Mouse (Mus musculus): ENCODE data around the gene Ryr1. TPM values are rescaled to one million over a fixed set of nuclear protein-coding genes. Genes with fewer than 3 reads are reported as not detected.

The Ryr1 gene
- polyA plus RNA-seq, 1 experiment from 2014 or later = 0.58 TPM

GRCm38 (mm10) chr7:28993402-28993801 lies 131.6 kb downstream of the Ryr1 start:
- Histone ChIP-seq H3K36me3 (ENCODE audit: control insufficient read depth, insufficient read depth) (no peaks in the 10 kb centered on the region), H3K9me3 (replicated peaks; ENCODE audit: control insufficient read depth, low read length) (no peaks in the 10 kb centered on the region), H3K27ac (ENCODE audit: low read length) (no peak overlapping the region), H3K4me2 (ENCODE audit: low read depth, low read length) (no peak overlapping the region), H3K9ac (ENCODE audit: low read depth, low read length) (no peak overlapping the region), H3K4me3 (ENCODE audit: low read depth, low read length) (no peak overlapping the region), H3K4me1 (ENCODE audit: control insufficient read depth, low read depth, low read length) (no peaks in the 10 kb centered on the region; the same call in none of the 2 replicates), H3K27me3 (ENCODE audit: control insufficient read depth, insufficient read depth, low read depth, low read length) (no peaks in the 10 kb centered on the region)
- WGBS (ENCODE audit: insufficient replicate concordance) = 73% methylated on average over 3 of the region's 3 CpGs
- ATAC-seq (ENCODE audit: low read depth) = no peak

GRCm38 (mm10) chr7:28992997-28993396 lies 132.0 kb downstream of the Ryr1 start:
- 72% methylated on average over 3 of the region's 3 CpGs for WGBS (ENCODE audit: insufficient replicate concordance)

DNA sequence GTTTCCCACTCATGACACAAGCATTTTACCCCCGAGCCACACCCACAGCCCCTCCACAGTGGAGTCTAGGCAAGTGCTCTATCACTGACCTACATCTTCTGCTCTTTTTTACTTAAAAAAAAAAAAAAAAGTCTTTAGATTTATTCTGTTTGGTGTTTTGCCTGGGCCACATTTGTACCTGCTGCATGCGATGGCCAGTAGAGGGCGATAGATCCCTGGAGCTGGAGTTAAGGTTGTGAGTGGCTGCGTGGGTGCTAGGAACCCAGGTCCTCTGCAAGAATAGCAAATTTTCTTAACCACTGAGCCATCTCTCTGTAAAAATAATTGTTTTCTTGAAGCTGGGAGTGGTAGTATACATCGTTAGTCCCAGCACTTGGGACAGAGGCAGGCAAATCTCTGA lies 133.4 kb downstream of the Ryr1 start:
- no peak overlapping the region for H3K4me2 ChIP-seq (ENCODE audit: low read depth, low read length)
- H3K9me3 ChIP-seq (replicated peaks; ENCODE audit: control insufficient read depth, low read length) = no peaks in the 10 kb centered on the region
- no peaks in the 10 kb centered on the region; the same call in none of the 2 replicates for H3K4me1 ChIP-seq (ENCODE audit: control insufficient read depth, low read depth, low read length)
- no peak overlapping the region for H3K4me3 ChIP-seq (ENCODE audit: low read depth, low read length)
- no peak for ATAC-seq (ENCODE audit: low read depth)
- no peaks in the 10 kb centered on the region for H3K36me3 ChIP-seq (ENCODE audit: control insufficient read depth, insufficient read depth)
- 74% methylated on average over 5 of the region's 5 CpGs for WGBS (ENCODE audit: insufficient replicate concordance)
- no peak overlapping the region for H3K27ac ChIP-seq (ENCODE audit: low read length)
- no peak overlapping the region for H3K9ac ChIP-seq (ENCODE audit: low read depth, low read length)
- H3K27me3 ChIP-seq (ENCODE audit: control insufficient read depth, insufficient read depth, low read depth, low read length) = no peaks in the 10 kb centered on the region

More at GRCm38 (mm10) chr7:28992997-28993396, 132.0 kb downstream of the Ryr1 start:
- H3K27me3 ChIP-seq (ENCODE audit: control insufficient read depth, insufficient read depth, low read depth, low read length) = no peaks in the 10 kb centered on the region
- no peak overlapping the region for H3K27ac ChIP-seq (ENCODE audit: low read length)
- H3K4me2 ChIP-seq (ENCODE audit: low read depth, low read length) = no peak overlapping the region
- H3K36me3 ChIP-seq (ENCODE audit: control insufficient read depth, insufficient read depth) = no peaks in the 10 kb centered on the region
- ATAC-seq (ENCODE audit: low read depth) = no peak
- no peaks in the 10 kb centered on the region for H3K9me3 ChIP-seq (replicated peaks; ENCODE audit: control insufficient read depth, low read length)
- no peak overlapping the region for H3K4me3 ChIP-seq (ENCODE audit: low read depth, low read length)
- H3K4me1 ChIP-seq (ENCODE audit: control insufficient read depth, low read depth, low read length) = no peaks in the 10 kb centered on the region; the same call in none of the 2 replicates
- H3K9ac ChIP-seq (ENCODE audit: low read depth, low read length) = no peak overlapping the region

DNA sequence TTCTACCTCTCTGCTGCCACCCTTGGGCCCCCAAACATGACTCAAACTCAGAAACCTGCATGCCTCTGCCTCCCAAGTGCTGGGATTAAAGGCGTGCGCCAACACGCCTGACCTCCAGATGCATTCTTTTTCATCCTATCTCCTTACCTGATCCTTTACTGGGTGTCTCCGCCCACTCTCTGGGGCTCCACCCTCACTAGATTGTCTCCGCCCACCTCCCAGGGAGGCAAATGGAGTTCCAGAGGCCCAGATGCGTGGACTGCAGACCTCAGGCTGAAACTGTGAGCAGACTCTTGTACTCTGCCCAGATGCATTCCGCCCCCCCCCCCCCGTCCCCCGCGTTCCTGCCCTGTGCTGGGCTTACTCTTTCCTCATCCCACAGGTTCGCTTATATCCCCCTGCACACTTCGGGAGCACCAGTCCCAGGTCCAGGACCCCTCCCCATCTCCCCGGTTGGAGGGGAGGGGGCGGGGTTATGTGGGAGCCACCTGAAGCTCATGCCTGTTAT lies 134.2 kb downstream of the Ryr1 start:
- H3K27ac ChIP-seq (ENCODE audit: low read length) = no peak overlapping the region
- 64% methylated on average over 14 of the region's 14 CpGs for WGBS (ENCODE audit: insufficient replicate concordance)
- H3K4me2 ChIP-seq (ENCODE audit: low read depth, low read length) = no peak overlapping the region
- H3K4me1 ChIP-seq (ENCODE audit: control insufficient read depth, low read depth, low read length) = no peaks in the 10 kb centered on the region; the same call in none of the 2 replicates
- no peaks in the 10 kb centered on the region for H3K36me3 ChIP-seq (ENCODE audit: control insufficient read depth, insufficient read depth)
- H3K9me3 ChIP-seq (replicated peaks; ENCODE audit: control insufficient read depth, low read length) = no peaks in the 10 kb centered on the region
- peak; percentile 32; the same call in 1 of the 2 replicates for ATAC-seq (ENCODE audit: low read depth)
- H3K9ac ChIP-seq (ENCODE audit: low read depth, low read length) = no peak overlapping the region
- H3K27me3 ChIP-seq (ENCODE audit: control insufficient read depth, insufficient read depth, low read depth, low read length) = no peaks in the 10 kb centered on the region
- H3K4me3 ChIP-seq (ENCODE audit: low read depth, low read length) = no peak overlapping the region

DNA sequence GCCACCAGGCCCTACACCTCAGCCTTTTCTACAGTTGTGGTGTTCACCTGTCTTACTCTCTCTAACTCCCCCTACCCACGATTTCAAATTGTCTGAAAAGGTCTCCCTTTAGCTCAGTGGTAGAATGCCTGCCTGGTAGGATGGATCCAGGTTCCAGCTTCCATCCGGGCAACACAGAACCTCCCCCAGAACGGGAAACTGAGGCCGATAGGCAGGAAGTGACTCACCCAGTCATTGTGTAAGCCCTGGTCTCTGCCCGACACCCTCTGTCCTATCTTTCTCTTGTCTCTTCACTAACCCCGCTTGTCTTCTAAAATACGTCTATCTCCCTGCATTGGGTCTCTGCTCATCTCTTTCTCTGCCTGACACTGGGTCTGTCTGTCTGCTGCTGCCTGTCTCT lies 139.8 kb downstream of the Ryr1 start:
- H3K9me3 ChIP-seq (replicated peaks; ENCODE audit: control insufficient read depth, low read length) = no peaks in the 10 kb centered on the region
- no peak overlapping the region for H3K4me2 ChIP-seq (ENCODE audit: low read depth, low read length)
- ATAC-seq (ENCODE audit: low read depth) = no peak
- WGBS (ENCODE audit: insufficient replicate concordance) = 50% methylated on average over 7 of the region's 7 CpGs
- peaks cover 24% of the 10 kb centered on the region for H3K4me1 ChIP-seq (ENCODE audit: control insufficient read depth, low read depth, low read length)
- no peaks in the 10 kb centered on the region for H3K36me3 ChIP-seq (ENCODE audit: control insufficient read depth, insufficient read depth)
- no peak overlapping the region for H3K9ac ChIP-seq (ENCODE audit: low read depth, low read length)
- H3K27ac ChIP-seq (ENCODE audit: low read length) = no peak overlapping the region
- no peaks in the 10 kb centered on the region for H3K27me3 ChIP-seq (ENCODE audit: control insufficient read depth, insufficient read depth, low read depth, low read length)
- no peak overlapping the region for H3K4me3 ChIP-seq (ENCODE audit: low read depth, low read length)

- Histone ChIP-seq H3K4me2 (ENCODE audit: low read depth, low read length) (no peak overlapping the region), H3K9ac (ENCODE audit: low read depth, low read length) (no peak overlapping the region), H3K4me1 (ENCODE audit: control insufficient read depth, low read depth, low read length) (peaks cover 24% of the 10 kb centered on the region), H3K36me3 (ENCODE audit: control insufficient read depth, insufficient read depth) (no peaks in the 10 kb centered on the region), H3K4me3 (ENCODE audit: low read depth, low read length) (no peak overlapping the region), H3K27ac (ENCODE audit: low read length) (no peak overlapping the region), H3K9me3 (replicated peaks; ENCODE audit: control insufficient read depth, low read length) (no peaks in the 10 kb centered on the region), H3K27me3 (ENCODE audit: control insufficient read depth, insufficient read depth, low read depth, low read length) (no peaks in the 10 kb centered on the region)
- ATAC-seq (ENCODE audit: low read depth) = no peak
- 82% methylated on average over 1 of the region's 1 CpGs for WGBS (ENCODE audit: insufficient replicate concordance)
Measured at GRCm38 (mm10) chr7:28984452-28984851, 140.5 kb downstream of the Ryr1 start.

DNA sequence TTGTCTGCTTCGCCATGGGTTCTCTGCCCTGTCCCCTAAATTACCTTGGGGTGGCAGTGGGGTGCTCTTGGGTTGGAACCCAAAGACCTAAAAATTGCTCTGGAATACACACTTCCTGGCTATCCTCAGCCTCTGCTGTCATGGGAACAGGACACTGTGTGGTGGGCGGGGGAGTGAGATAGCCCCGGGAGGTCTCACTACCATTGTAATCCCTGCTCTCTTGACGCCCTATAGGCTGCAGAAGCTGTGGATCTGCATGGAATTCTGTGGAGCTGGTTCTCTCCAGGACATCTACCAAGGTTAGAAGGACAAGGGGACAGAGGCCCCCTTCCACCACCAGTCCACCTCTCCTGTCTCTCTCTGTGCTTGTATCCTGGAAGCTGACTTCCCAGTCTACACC lies 141.1 kb downstream of the Ryr1 start:
- H3K4me2 ChIP-seq (ENCODE audit: low read depth, low read length) = peak overlapping the region; percentile 99
- 0 out of 2 replicates have a peak, but pooled peaks cover 5% of the 10 kb centered on the region for H3K36me3 ChIP-seq (ENCODE audit: control insufficient read depth, insufficient read depth)
- H3K9me3 ChIP-seq (replicated peaks; ENCODE audit: control insufficient read depth, low read length) = no peaks in the 10 kb centered on the region
- H3K27me3 ChIP-seq (ENCODE audit: control insufficient read depth, insufficient read depth, low read depth, low read length) = no peaks in the 10 kb centered on the region
- peak overlapping the region; percentile 75 for H3K4me3 ChIP-seq (ENCODE audit: low read depth, low read length)
- H3K27ac ChIP-seq (ENCODE audit: low read length) = no peak overlapping the region
- ATAC-seq (ENCODE audit: low read depth) = no peak
- H3K4me1 ChIP-seq (ENCODE audit: control insufficient read depth, low read depth, low read length) = peaks cover 24% of the 10 kb centered on the region
- 60% methylated on average over 4 of the region's 4 CpGs for WGBS (ENCODE audit: insufficient replicate concordance)
- no peak overlapping the region; the same call in 1 of the 2 replicates for H3K9ac ChIP-seq (ENCODE audit: low read depth, low read length)

DNA sequence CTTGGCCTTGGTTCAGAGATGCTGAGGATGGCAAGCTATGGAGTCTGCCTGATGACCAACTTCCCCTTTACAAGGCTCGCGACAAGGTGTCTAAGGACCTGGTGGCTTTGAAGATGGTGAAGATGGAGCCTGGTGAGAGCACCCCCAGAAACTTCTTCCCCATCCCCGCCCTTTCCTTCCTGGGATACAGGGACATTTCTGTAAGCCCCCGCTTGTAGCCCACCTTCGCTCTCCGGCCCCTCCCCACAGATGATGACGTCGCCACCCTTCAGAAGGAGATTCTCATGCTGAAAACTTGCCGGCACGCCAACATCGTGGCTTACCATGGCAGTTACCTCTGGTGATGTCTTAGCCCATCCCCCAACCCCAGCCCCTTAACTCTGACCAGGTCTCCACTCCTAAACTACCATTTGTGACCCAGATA lies 141.8 kb downstream of the Ryr1 start:
- peak overlapping the region; percentile 75 for H3K4me3 ChIP-seq (ENCODE audit: low read depth, low read length)
- peak overlapping the region; percentile 99 for H3K4me2 ChIP-seq (ENCODE audit: low read depth, low read length)
- 26% methylated on average over 11 of the region's 11 CpGs for WGBS (ENCODE audit: insufficient replicate concordance)
- H3K9me3 ChIP-seq (replicated peaks; ENCODE audit: control insufficient read depth, low read length) = no peaks in the 10 kb centered on the region
- peaks cover 24% of the 10 kb centered on the region for H3K4me1 ChIP-seq (ENCODE audit: control insufficient read depth, low read depth, low read length)
- peak overlapping the region; percentile 95 for H3K27ac ChIP-seq (ENCODE audit: low read length)
- H3K27me3 ChIP-seq (ENCODE audit: control insufficient read depth, insufficient read depth, low read depth, low read length) = no peaks in the 10 kb centered on the region
- ATAC-seq (ENCODE audit: low read depth) = no peak
- peaks cover 10% of the 10 kb centered on the region for H3K36me3 ChIP-seq (ENCODE audit: control insufficient read depth, insufficient read depth)
- H3K9ac ChIP-seq (ENCODE audit: low read depth, low read length) = peak overlapping the region; percentile 84

- Histone ChIP-seq H3K9me3 (replicated peaks; ENCODE audit: control insufficient read depth, low read length) (no peaks in the 10 kb centered on the region), H3K4me2 (ENCODE audit: low read depth, low read length) (peak overlapping the region; percentile 99), H3K36me3 (ENCODE audit: control insufficient read depth, insufficient read depth) (peaks cover 17% of the 10 kb centered on the region), H3K4me1 (ENCODE audit: control insufficient read depth, low read depth, low read length) (peaks cover 24% of the 10 kb centered on the region), H3K27ac (ENCODE audit: low read length) (peak overlapping the region; percentile 95), H3K9ac (ENCODE audit: low read depth, low read length) (peak overlapping the region; percentile 84), H3K4me3 (ENCODE audit: low read depth, low read length) (peak overlapping the region; percentile 75), H3K27me3 (ENCODE audit: control insufficient read depth, insufficient read depth, low read depth, low read length) (no peaks in the 10 kb centered on the region)
- WGBS (ENCODE audit: insufficient replicate concordance) = 7% methylated on average over 19 of the region's 19 CpGs
- ATAC-seq (ENCODE audit: low read depth) = peak; percentile 25
Measured at GRCm38 (mm10) chr7:28982274-28983013, 142.5 kb downstream of the Ryr1 start.

Data from liver, embryonic 16.5 days (tissue).